Mouse (Mus musculus): Measurements from ENCODE around the gene Chka. TPM values are rescaled to one million over a fixed set of nuclear protein-coding genes. Genes with fewer than 3 reads are reported as not detected.

Chka gene
- polyA plus RNA-seq, 1 experiment from 2014 or later, result 57.8 TPM

DNA sequence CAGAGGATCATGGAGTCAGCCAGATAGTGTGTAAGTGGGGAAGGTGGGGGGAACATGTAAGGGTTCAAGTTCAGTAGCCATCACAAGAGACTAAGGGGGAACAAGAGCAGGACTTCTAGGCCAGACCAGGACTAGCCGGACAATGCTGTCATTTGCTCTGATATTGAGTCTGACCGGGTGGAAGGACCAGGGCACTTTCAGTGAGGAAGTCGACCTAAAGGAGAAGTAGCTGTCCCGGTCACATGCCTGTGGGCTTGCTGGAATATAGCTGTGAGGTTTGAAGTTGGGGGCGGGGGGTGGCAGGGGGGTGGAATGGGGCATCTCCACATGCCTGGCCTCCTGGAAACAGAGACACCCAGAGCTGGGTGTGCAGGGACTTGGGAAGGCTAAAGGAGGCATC, 63.0 kb downstream of the Chka start:
- H3K4me3 ChIP-seq (ENCODE audit: low read length), result no peak overlapping the region
- peaks cover 4% of the 10 kb centered on the region for H3K4me1 ChIP-seq (ENCODE audit: control insufficient read depth, insufficient read depth, low read length)
- H3K4me2 ChIP-seq (ENCODE audit: low read depth, low read length), result no peak overlapping the region
- H3K27ac ChIP-seq (ENCODE audit: low read length), result no peak overlapping the region
- no peaks in the 10 kb centered on the region for H3K27me3 ChIP-seq (replicated peaks; ENCODE audit: control insufficient read depth, insufficient read depth, low read length)
- no peaks in the 10 kb centered on the region for H3K9me3 ChIP-seq (ENCODE audit: control insufficient read depth, low read length)
- H3K36me3 ChIP-seq (ENCODE audit: control insufficient read depth, insufficient read depth, low read length), result 0 out of 2 replicates have a peak, but pooled peaks cover 2% of the 10 kb centered on the region
- WGBS, result 86% methylated on average over 5 of the region's 5 CpGs
- no peak overlapping the region for H3K9ac ChIP-seq (ENCODE audit: low read depth, low read length)
- no peak for ATAC-seq

- no peaks in the 10 kb centered on the region for H3K36me3 ChIP-seq (ENCODE audit: control insufficient read depth, insufficient read depth, low read length)
- 73% methylated on average over 11 of the region's 11 CpGs for WGBS
- H3K27ac ChIP-seq (ENCODE audit: low read length), result no peak overlapping the region
- no peaks in the 10 kb centered on the region for H3K9me3 ChIP-seq (ENCODE audit: control insufficient read depth, low read length)
- peaks cover 4% of the 10 kb centered on the region for H3K4me1 ChIP-seq (ENCODE audit: control insufficient read depth, insufficient read depth, low read length)
- no peaks in the 10 kb centered on the region for H3K27me3 ChIP-seq (replicated peaks; ENCODE audit: control insufficient read depth, insufficient read depth, low read length)
- H3K4me2 ChIP-seq (ENCODE audit: low read depth, low read length), result no peak overlapping the region
- no peak for ATAC-seq
- no peak overlapping the region for H3K9ac ChIP-seq (ENCODE audit: low read depth, low read length)
- no peak overlapping the region for H3K4me3 ChIP-seq (ENCODE audit: low read length)
Measured at GRCm38 (mm10) chr19:3916727-3917126, 65.2 kb downstream of the Chka start.

GRCm38 (mm10) chr19:3919928-3920327, 68.4 kb downstream of the Chka start:
- Histone ChIP-seq H3K9me3 (ENCODE audit: control insufficient read depth, low read length) (no peaks in the 10 kb centered on the region), H3K4me2 (ENCODE audit: low read depth, low read length) (no peak overlapping the region), H3K27me3 (replicated peaks; ENCODE audit: control insufficient read depth, insufficient read depth, low read length) (no peaks in the 10 kb centered on the region), H3K4me1 (ENCODE audit: control insufficient read depth, insufficient read depth, low read length) (peaks cover 9% of the 10 kb centered on the region; the same call in 1 of the 2 replicates), H3K4me3 (ENCODE audit: low read length) (no peak overlapping the region), H3K36me3 (ENCODE audit: control insufficient read depth, insufficient read depth, low read length) (no peaks in the 10 kb centered on the region), H3K9ac (ENCODE audit: low read depth, low read length) (no peak overlapping the region), H3K27ac (ENCODE audit: low read length) (no peak overlapping the region)
- ATAC-seq, result no peak

DNA sequence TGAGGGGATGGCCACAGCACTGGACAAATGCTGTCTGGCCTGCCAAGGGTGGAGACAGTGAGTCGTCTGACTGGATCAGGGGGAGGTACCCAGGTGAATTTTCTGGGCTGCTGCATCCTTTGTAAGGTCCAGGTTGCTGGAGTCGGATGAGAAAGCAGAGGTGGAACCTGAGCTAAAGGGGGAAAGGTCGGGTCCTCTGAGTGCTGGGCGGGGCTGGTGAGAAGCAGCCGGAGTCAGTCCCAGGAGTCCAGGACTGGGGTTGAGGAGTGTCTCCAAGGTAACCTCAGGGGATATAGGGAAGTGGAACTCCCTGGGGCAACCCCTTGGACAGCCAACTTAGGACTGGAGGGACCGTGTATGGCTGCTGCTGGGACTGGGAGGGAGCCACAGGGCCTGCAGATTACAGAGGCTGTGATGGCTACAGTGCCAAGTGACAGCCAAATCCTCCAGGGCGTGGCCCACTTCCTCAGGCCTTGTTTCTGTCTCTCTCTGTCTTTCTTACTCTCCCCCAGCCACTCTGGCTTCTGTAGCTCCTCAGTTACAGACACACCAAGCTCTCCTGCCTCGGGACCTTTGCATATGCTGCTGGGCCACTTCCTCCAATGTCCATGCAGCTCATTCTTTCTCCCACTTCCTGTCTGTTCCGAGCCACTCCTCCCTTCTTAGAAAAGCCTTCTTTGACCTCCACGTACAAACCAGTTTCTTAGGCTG, 71.2 kb downstream of the Chka start:
- no peak overlapping the region for H3K4me3 ChIP-seq (ENCODE audit: low read length)
- no peak overlapping the region for H3K4me2 ChIP-seq (ENCODE audit: low read depth, low read length)
- H3K36me3 ChIP-seq (ENCODE audit: control insufficient read depth, insufficient read depth, low read length), result no peaks in the 10 kb centered on the region
- 52% methylated on average over 10 of the region's 10 CpGs for WGBS
- peaks cover 9% of the 10 kb centered on the region; the same call in 1 of the 2 replicates for H3K4me1 ChIP-seq (ENCODE audit: control insufficient read depth, insufficient read depth, low read length)
- peak; percentile 38; the same call in 1 of the 2 replicates for ATAC-seq
- H3K27ac ChIP-seq (ENCODE audit: low read length), result no peak overlapping the region
- no peaks in the 10 kb centered on the region for H3K9me3 ChIP-seq (ENCODE audit: control insufficient read depth, low read length)
- H3K9ac ChIP-seq (ENCODE audit: low read depth, low read length), result no peak overlapping the region
- H3K27me3 ChIP-seq (replicated peaks; ENCODE audit: control insufficient read depth, insufficient read depth, low read length), result no peaks in the 10 kb centered on the region

GRCm38 (mm10) chr19:3923586-3923985, 72.0 kb downstream of the Chka start:
- Histone ChIP-seq H3K27ac (ENCODE audit: low read length) (peak overlapping the region; percentile 1), H3K27me3 (replicated peaks; ENCODE audit: control insufficient read depth, insufficient read depth, low read length) (no peaks in the 10 kb centered on the region), H3K36me3 (ENCODE audit: control insufficient read depth, insufficient read depth, low read length) (no peaks in the 10 kb centered on the region), H3K4me3 (ENCODE audit: low read length) (no peak overlapping the region), H3K9me3 (ENCODE audit: control insufficient read depth, low read length) (no peaks in the 10 kb centered on the region), H3K4me2 (ENCODE audit: low read depth, low read length) (no peak overlapping the region), H3K9ac (ENCODE audit: low read depth, low read length) (no peak overlapping the region), H3K4me1 (ENCODE audit: control insufficient read depth, insufficient read depth, low read length) (peaks cover 9% of the 10 kb centered on the region; the same call in 1 of the 2 replicates)
- 0 out of 2 replicates have a peak, but pooled peaks have one; percentile 14 for ATAC-seq
- WGBS, result 56% methylated on average over 13 of the region's 13 CpGs

- H3K4me1 ChIP-seq (ENCODE audit: control insufficient read depth, insufficient read depth, low read length), result peaks cover 9% of the 10 kb centered on the region
- H3K4me3 ChIP-seq (ENCODE audit: low read length), result no peak overlapping the region
- H3K4me2 ChIP-seq (ENCODE audit: low read depth, low read length), result no peak overlapping the region
- ATAC-seq, result no peak
- 75% methylated on average over 8 of the region's 8 CpGs for WGBS
- no peaks in the 10 kb centered on the region for H3K9me3 ChIP-seq (ENCODE audit: control insufficient read depth, low read length)
- H3K27me3 ChIP-seq (replicated peaks; ENCODE audit: control insufficient read depth, insufficient read depth, low read length), result no peaks in the 10 kb centered on the region
- no peak overlapping the region for H3K9ac ChIP-seq (ENCODE audit: low read depth, low read length)
- no peaks in the 10 kb centered on the region for H3K36me3 ChIP-seq (ENCODE audit: control insufficient read depth, insufficient read depth, low read length)
- peak overlapping the region; percentile 1 for H3K27ac ChIP-seq (ENCODE audit: low read length)
Measured at GRCm38 (mm10) chr19:3924190-3924589, 72.6 kb downstream of the Chka start.

- Histone ChIP-seq H3K9me3 (ENCODE audit: control insufficient read depth, low read length) (no peaks in the 10 kb centered on the region), H3K4me2 (ENCODE audit: low read depth, low read length) (no peak overlapping the region), H3K9ac (ENCODE audit: low read depth, low read length) (no peak overlapping the region), H3K4me3 (ENCODE audit: low read length) (no peak overlapping the region), H3K27ac (ENCODE audit: low read length) (no peak overlapping the region), H3K27me3 (replicated peaks; ENCODE audit: control insufficient read depth, insufficient read depth, low read length) (no peaks in the 10 kb centered on the region), H3K36me3 (ENCODE audit: control insufficient read depth, insufficient read depth, low read length) (no peaks in the 10 kb centered on the region), H3K4me1 (ENCODE audit: control insufficient read depth, insufficient read depth, low read length) (peaks cover 16% of the 10 kb centered on the region)
- ATAC-seq, result no peak
- WGBS, result 86% methylated on average over 7 of the region's 7 CpGs
Measured at GRCm38 (mm10) chr19:3924868-3925267, 73.3 kb downstream of the Chka start.

DNA sequence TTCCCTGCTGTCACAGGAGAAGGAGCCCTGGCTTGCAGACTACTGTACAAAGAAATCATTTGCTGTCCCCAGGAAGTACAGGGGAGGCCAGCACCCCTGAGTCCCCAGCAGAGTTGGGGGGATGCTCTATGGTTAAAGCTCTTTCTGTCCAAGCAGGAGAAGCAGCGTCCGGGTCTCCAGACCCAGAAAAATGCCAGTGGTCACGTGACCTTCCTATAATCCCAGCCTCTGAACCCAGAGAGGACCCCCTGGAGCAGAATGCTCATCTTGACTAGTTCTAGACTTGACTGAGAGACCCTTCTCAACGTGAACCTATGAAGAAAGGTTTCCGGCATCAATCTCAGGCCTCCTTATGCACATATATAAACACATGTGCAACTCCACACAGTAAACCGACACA, 74.3 kb downstream of the Chka start:
- Histone ChIP-seq H3K27ac (ENCODE audit: low read length) (no peak overlapping the region), H3K4me1 (ENCODE audit: control insufficient read depth, insufficient read depth, low read length) (peaks cover 26% of the 10 kb centered on the region), H3K27me3 (replicated peaks; ENCODE audit: control insufficient read depth, insufficient read depth, low read length) (no peaks in the 10 kb centered on the region), H3K4me3 (ENCODE audit: low read length) (no peak overlapping the region), H3K9me3 (ENCODE audit: control insufficient read depth, low read length) (no peaks in the 10 kb centered on the region), H3K9ac (ENCODE audit: low read depth, low read length) (no peak overlapping the region), H3K4me2 (ENCODE audit: low read depth, low read length) (no peak overlapping the region), H3K36me3 (ENCODE audit: control insufficient read depth, insufficient read depth, low read length) (no peaks in the 10 kb centered on the region)
- no peak for ATAC-seq
- WGBS, result 84% methylated on average over 6 of the region's 6 CpGs

DNA sequence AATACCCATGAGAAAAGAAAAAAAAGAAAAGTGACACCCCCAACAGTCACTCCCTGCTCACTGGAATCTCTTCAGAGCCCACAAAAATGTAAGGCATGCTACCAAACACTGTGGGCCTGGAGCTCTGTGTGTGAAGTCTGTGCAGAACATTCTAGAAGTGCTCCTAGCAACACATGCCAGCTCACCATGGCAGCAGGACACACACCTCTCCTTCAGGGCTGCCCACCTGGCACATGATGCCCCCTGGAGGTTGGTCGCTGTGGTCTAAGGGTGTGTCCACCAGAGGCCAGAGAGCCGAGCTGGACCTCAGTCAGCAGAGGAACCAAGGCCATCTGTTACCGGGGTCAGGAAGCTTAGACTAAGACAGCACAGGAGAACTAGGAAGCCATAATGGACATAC, 74.7 kb downstream of the Chka start:
- Histone ChIP-seq H3K4me2 (ENCODE audit: low read depth, low read length) (no peak overlapping the region), H3K9me3 (ENCODE audit: control insufficient read depth, low read length) (no peaks in the 10 kb centered on the region), H3K27me3 (replicated peaks; ENCODE audit: control insufficient read depth, insufficient read depth, low read length) (no peaks in the 10 kb centered on the region), H3K4me1 (ENCODE audit: control insufficient read depth, insufficient read depth, low read length) (peaks cover 26% of the 10 kb centered on the region), H3K9ac (ENCODE audit: low read depth, low read length) (no peak overlapping the region), H3K4me3 (ENCODE audit: low read length) (no peak overlapping the region), H3K36me3 (ENCODE audit: control insufficient read depth, insufficient read depth, low read length) (no peaks in the 10 kb centered on the region), H3K27ac (ENCODE audit: low read length) (no peak overlapping the region)
- no peak for ATAC-seq
- 70% methylated on average over 3 of the region's 3 CpGs for WGBS

DNA sequence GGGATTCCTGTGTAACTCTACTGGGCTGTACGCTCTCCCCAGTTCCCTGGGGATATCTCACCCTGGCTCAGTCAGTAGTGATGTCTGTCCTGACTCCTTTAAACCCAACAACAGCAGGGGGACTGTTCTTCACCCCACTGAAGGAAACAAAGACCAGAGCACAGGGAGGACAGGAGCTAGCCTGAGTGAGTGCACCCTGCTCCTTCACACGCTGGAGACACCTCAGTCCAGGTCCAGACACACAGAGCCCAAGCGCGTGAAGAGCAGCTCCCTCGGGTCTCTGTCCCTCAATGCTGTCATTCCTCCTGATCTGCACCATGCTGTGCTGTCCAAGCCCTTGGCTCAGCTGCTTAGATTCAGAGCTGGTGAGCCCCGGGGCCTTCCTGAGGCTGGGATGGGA, 75.1 kb downstream of the Chka start:
- H3K36me3 ChIP-seq (ENCODE audit: control insufficient read depth, insufficient read depth, low read length), result no peaks in the 10 kb centered on the region
- no peak overlapping the region for H3K9ac ChIP-seq (ENCODE audit: low read depth, low read length)
- peaks cover 26% of the 10 kb centered on the region for H3K4me1 ChIP-seq (ENCODE audit: control insufficient read depth, insufficient read depth, low read length)
- WGBS, result 75% methylated on average over 6 of the region's 6 CpGs
- no peaks in the 10 kb centered on the region for H3K27me3 ChIP-seq (replicated peaks; ENCODE audit: control insufficient read depth, insufficient read depth, low read length)
- H3K27ac ChIP-seq (ENCODE audit: low read length), result no peak overlapping the region
- H3K9me3 ChIP-seq (ENCODE audit: control insufficient read depth, low read length), result no peaks in the 10 kb centered on the region
- no peak for ATAC-seq
- no peak overlapping the region for H3K4me3 ChIP-seq (ENCODE audit: low read length)
- no peak overlapping the region for H3K4me2 ChIP-seq (ENCODE audit: low read depth, low read length)

Data from intestine, embryonic 16.5 days (tissue).